Mouse (Mus musculus): ENCODE data around the gene Mchr1.

DNA sequence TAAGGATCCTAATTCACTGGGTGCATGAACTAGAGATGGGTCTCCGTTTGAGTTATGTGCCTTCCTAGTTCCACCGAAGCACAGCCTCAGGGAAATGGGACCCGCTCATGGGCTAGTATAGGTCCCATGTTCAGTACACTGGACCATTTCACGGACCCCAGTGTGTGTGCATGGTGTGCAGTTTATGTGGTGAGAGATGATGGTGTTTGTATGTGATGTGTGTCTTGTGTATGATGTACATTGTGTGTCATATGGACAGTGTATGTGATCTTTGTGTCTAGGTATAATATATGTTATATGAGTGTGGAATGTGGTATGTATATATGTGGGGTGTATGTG, 13.0 kb downstream of the Mchr1 start:
- TF ChIP-seq CTCF (IDR thresholded peaks at IDR 0.05; ENCODE audit: insufficient read depth, low read length), result no peak
- no peak for TF ChIP-seq POLR2A (IDR thresholded peaks at IDR 0.05; ENCODE audit: borderline replicate concordance, extremely low read depth, low read depth, low read length)

Measured in lung, adult 2 months (tissue).